Mouse (Mus musculus) erythroid progenitor cell, adult 5-6 weeks (primary cell): ENCODE results near the gene Fhad1. TPM values are rescaled to one million over a fixed set of nuclear protein-coding genes. Genes with fewer than 3 reads are reported as not detected.

ENCODE experiments used
- ATAC-seq: replicated peaks from 2 replicates; pipeline ENCODE4 v1.8.0; 2016; ENCODE audit warnings: moderate number of reproducible peaks, mild to moderate bottlenecking, moderate TSS enrichment, inconsistent platforms; ENCODE audit not compliant: poor library complexity, low FRiP score, severe bottlenecking
- total RNA-seq, 2 experiments: library from RNA; stranded (forward) in 1 of 2; stranded (reverse) in 1 of 2; fragments of 150-400 nt in 1 of 2; fragments of 186-747, 209-891 nt in 1 of 2; gene quantifications; 2 replicates each; pipeline versions ENCODE4 v1.2.3 to v1.2.4; 2015 to 2017; ENCODE audit warnings: low replicate concordance in 2 of 2

Fhad1 gene
- total RNA-seq, 2 experiments from 2014 or later: not detected

GRCm38 (mm10) chr4:141869436-141870215 lies 145.3 kb downstream of the Fhad1 start:
- ATAC-seq: no peak

- ATAC-seq: no peak
These were observed 146.8 kb downstream of the Fhad1 start for GRCm38 (mm10) chr4:141868051-141868450.

GRCm38 (mm10) chr4:141867498-141867897 lies 147.4 kb downstream of the Fhad1 start:
- no peak for ATAC-seq

- no peak for ATAC-seq
These were observed 147.9 kb downstream of the Fhad1 start for GRCm38 (mm10) chr4:141866933-141867490.

- ATAC-seq: no peak
These were observed 149.3 kb downstream of the Fhad1 start for GRCm38 (mm10) chr4:141865600-141865999.

GRCm38 (mm10) chr4:141865006-141865405 lies 149.9 kb downstream of the Fhad1 start:
- ATAC-seq: no peak

- no peak for ATAC-seq
These were observed 150.4 kb downstream of the Fhad1 start for GRCm38 (mm10) chr4:141864506-141864905.

- ATAC-seq: no peak
These were observed 151.1 kb downstream of the Fhad1 start for GRCm38 (mm10) chr4:141863726-141864280.

GRCm38 (mm10) chr4:141862867-141863266 lies 152.0 kb downstream of the Fhad1 start:
- no peak for ATAC-seq

- ATAC-seq: no peak
These were observed 153.1 kb downstream of the Fhad1 start for GRCm38 (mm10) chr4:141861591-141862295.

GRCm38 (mm10) chr4:141860246-141860841 lies 154.5 kb downstream of the Fhad1 start:
- ATAC-seq: no peak

- ATAC-seq: no peak
These were observed 155.5 kb downstream of the Fhad1 start for GRCm38 (mm10) chr4:141859351-141859750.

GRCm38 (mm10) chr4:141858501-141858900 lies 156.4 kb downstream of the Fhad1 start:
- no peak for ATAC-seq

GRCm38 (mm10) chr4:141857422-141857930 lies 157.4 kb downstream of the Fhad1 start:
- ATAC-seq: peak; percentile 64

- ATAC-seq: peak; percentile 47
These were observed 161.4 kb downstream of the Fhad1 start for GRCm38 (mm10) chr4:141853437-141853836.

- ATAC-seq: peak; percentile 53; the same call in 1 of the 2 replicates
These were observed 168.9 kb downstream of the Fhad1 start, which contains the start of gene Ctrc for GRCm38 (mm10) chr4:141845999-141846398. Gene Ctrc, minus strand, starts transcription at chr4:141846359.
